Mouse (Mus musculus) heart, postnatal 36 days (tissue): ENCODE data around the gene Hoxb9. TPM values are rescaled to one million over a fixed set of nuclear protein-coding genes. Genes with fewer than 3 reads are reported as not detected.

Experiments
- microRNA-seq, 2 experiments: library from miRNA; unstranded; fragments of <30 nt; microRNA quantifications; one replicate each; pipeline ENCODE4 v1.2.0; 2021; ENCODE audit warnings: borderline number of aligned reads in 2 of 2
- total RNA-seq, 2 experiments: library from RNA; stranded (reverse); gene quantifications; 2 replicates each; pipeline ENCODE4 v1.2.3; 2021

Gene Hoxb9
- total RNA-seq, 2 experiments from 2014 or later, result not detected

Small RNA genes lying within 50 kb of the gene (microRNA-seq; reads per million reads assigned to microRNA genes)
- 1,852 to 2,459 reads per million in 2 experiments for gene Mir10a
- 0 reads per million in 2 experiments for gene Mir196a-1

Other genes with a start within 250 kb of the Hoxb9 start
- not detected for gene Gip, start 246.9 kb upstream of the Hoxb9 start, total RNA-seq
- gene Snf8, start 236.6 kb upstream of the Hoxb9 start, total RNA-seq, result 10 to 100 TPM; 44.1 to 46.2 TPM
- 10 to 100 TPM; 30.7 to 32.1 TPM for gene Ube2z, start 206.1 kb upstream of the Hoxb9 start, total RNA-seq
- 1,000 to 10,000 TPM; 3,285 to 3,604 TPM for gene Atp5g1, start 195.8 kb upstream of the Hoxb9 start, total RNA-seq
- not detected for gene Calcoco2, start 159.5 kb upstream of the Hoxb9 start, total RNA-seq
- not detected for gene Ttll6, start 137.7 kb upstream of the Hoxb9 start, total RNA-seq
- not detected for gene Hoxb13, start 77.1 kb upstream of the Hoxb9 start, total RNA-seq
- gene Hoxb8, start 10.4 kb downstream of the Hoxb9 start, total RNA-seq, result not detected
- not detected for gene Hoxb7, start 15.2 kb downstream of the Hoxb9 start, total RNA-seq
- gene Hoxb6, start 21.0 kb downstream of the Hoxb9 start, total RNA-seq, result not detected
- under 1 TPM; 0.19 to 0.22 TPM for gene Hoxb5, start 31.9 kb downstream of the Hoxb9 start, total RNA-seq
- gene Hoxb4, start 46.8 kb downstream of the Hoxb9 start, total RNA-seq, result under 1 TPM; 0.51 to 0.53 TPM
- under 1 TPM; 0.42 to 0.68 TPM for gene Hoxb3, start 51.9 kb downstream of the Hoxb9 start, total RNA-seq
- 1 to 10 TPM in 1 of 2 experiments, under 1 TPM in 1; 0.51 to 1.1 TPM for gene Hoxb2, start 79.1 kb downstream of the Hoxb9 start, total RNA-seq
- not detected for gene Hoxb1, start 94.3 kb downstream of the Hoxb9 start, total RNA-seq
- under 1 TPM in 1 of 2 experiments, not detected in 1; 0.30 TPM for gene Skap1, start 193.1 kb downstream of the Hoxb9 start, total RNA-seq